Mouse (Mus musculus): Measurements from ENCODE around the gene Mmachc. TPM values are rescaled to one million over a fixed set of nuclear protein-coding genes. Genes with fewer than 3 reads are reported as not detected.
"Not testable (repeated sequence)": the region's sequence is repeated elsewhere in the genome, so short reads cannot be mapped to it uniquely, and the experiment has no call there.

Gene Mmachc
- polyA plus RNA-seq, 1 experiment from 2014 or later = 33.9 TPM

DNA sequence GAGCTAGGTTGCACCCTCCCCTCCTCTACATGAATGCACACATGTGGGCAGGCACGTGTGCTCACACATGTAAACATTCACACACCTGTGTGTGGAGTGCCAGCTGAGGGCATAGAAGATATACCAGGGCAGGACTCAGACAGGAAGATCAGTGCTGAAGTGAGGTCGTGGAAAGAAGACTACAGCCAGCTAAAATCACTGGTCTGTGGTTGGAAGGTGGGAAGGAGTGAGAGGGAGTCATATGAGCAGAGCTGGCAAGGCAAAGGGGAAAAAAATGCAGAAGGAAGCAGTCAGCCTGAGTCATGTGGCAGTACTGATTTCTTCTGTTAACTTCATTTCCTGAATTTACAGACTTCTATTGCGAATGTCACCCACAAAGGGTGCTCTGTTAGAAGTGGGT lies 40.1 kb downstream of the Mmachc start:
- DNase-seq (ENCODE audit: low spot score) (no peak), ATAC-seq (replicated peaks; ENCODE audit: low FRiP score) (no peak)
- Histone ChIP-seq H3K4me1 (replicated peaks; ENCODE audit: control insufficient read depth, insufficient read depth, low read length) (no peaks in the 10 kb centered on the region), H3K27me3 (ENCODE audit: control insufficient read depth, insufficient read depth, low read length) (no peaks in the 10 kb centered on the region), H3K9ac (ENCODE audit: low read length) (no peak overlapping the region), H3K27ac (ENCODE audit: low read depth, low read length) (no peak overlapping the region), H3K9me3 (ENCODE audit: control insufficient read depth, low read length) (no peaks in the 10 kb centered on the region), H3K4me3 (ENCODE audit: low read depth, low read length) (no peak overlapping the region), H3K36me3 (ENCODE audit: control insufficient read depth, insufficient read depth, low read length) (no peaks in the 10 kb centered on the region), H3K4me2 (ENCODE audit: low read depth, low read length, severe bottlenecking) (no peak overlapping the region)
- 67% methylated on average over 3 of the region's 3 CpGs for WGBS

DNA sequence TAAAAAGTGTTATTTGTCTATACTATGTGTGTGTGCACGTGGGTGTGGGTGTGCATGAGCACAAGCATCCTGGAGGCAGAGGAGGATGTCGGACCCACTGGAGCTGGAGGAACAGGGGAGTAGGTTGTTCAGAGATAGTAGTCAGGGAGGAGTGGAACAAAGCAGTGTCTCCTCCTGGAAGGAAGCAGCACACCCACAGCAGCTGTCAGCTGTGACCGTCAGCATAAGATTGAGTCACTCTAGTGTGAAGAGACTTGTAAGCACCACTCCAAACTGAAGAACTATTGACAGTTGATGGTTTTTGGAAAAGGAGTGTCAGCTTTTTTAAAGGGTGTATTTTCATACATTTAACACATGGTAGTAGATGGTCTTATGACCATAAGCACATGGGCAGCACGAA lies 41.6 kb downstream of the Mmachc start:
- Histone ChIP-seq H3K27me3 (ENCODE audit: control insufficient read depth, insufficient read depth, low read length) (no peaks in the 10 kb centered on the region), H3K9me3 (ENCODE audit: control insufficient read depth, low read length) (no peaks in the 10 kb centered on the region), H3K4me1 (replicated peaks; ENCODE audit: control insufficient read depth, insufficient read depth, low read length) (no peaks in the 10 kb centered on the region), H3K4me2 (ENCODE audit: low read depth, low read length, severe bottlenecking) (no peak overlapping the region), H3K36me3 (ENCODE audit: control insufficient read depth, insufficient read depth, low read length) (no peaks in the 10 kb centered on the region), H3K27ac (ENCODE audit: low read depth, low read length) (no peak overlapping the region), H3K4me3 (ENCODE audit: low read depth, low read length) (no peak overlapping the region), H3K9ac (ENCODE audit: low read length) (no peak overlapping the region)
- DNase-seq (ENCODE audit: low spot score) (no peak), ATAC-seq (replicated peaks; ENCODE audit: low FRiP score) (no peak)
- WGBS = 73% methylated on average over 4 of the region's 4 CpGs

DNA sequence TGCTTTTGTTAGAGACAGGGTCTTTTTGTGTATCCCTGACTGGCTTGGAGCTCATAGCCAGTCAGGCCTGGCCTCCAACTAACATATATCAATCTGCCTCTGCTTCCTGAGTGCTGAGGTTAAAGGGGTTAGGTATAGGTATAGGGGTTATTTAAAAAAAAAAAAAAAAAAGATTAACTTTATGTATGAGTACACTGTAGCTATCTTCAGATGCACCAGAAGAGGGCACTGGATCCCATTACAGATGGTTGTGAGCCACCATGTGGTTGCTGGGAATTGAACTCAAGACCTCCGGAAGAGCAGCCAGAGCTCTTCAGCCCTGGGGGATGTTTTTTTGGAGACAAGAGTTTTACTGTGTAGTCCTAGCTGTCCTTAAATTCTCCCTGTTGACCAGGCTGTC lies 46.2 kb downstream of the Mmachc start:
- Histone ChIP-seq H3K9me3 (ENCODE audit: control insufficient read depth, low read length) (no peaks in the 10 kb centered on the region), H3K4me2 (ENCODE audit: low read depth, low read length, severe bottlenecking) (no peak overlapping the region), H3K4me3 (ENCODE audit: low read depth, low read length) (no peak overlapping the region), H3K36me3 (ENCODE audit: control insufficient read depth, insufficient read depth, low read length) (no peaks in the 10 kb centered on the region), H3K27ac (ENCODE audit: low read depth, low read length) (no peak overlapping the region), H3K27me3 (ENCODE audit: control insufficient read depth, insufficient read depth, low read length) (no peaks in the 10 kb centered on the region), H3K9ac (ENCODE audit: low read length) (no peak overlapping the region), H3K4me1 (replicated peaks; ENCODE audit: control insufficient read depth, insufficient read depth, low read length) (no peaks in the 10 kb centered on the region)
- 88% methylated on average over 1 of the region's 1 CpGs for WGBS
- ATAC-seq (replicated peaks; ENCODE audit: low FRiP score) (no peak), DNase-seq (ENCODE audit: low spot score) (no peak)

DNA sequence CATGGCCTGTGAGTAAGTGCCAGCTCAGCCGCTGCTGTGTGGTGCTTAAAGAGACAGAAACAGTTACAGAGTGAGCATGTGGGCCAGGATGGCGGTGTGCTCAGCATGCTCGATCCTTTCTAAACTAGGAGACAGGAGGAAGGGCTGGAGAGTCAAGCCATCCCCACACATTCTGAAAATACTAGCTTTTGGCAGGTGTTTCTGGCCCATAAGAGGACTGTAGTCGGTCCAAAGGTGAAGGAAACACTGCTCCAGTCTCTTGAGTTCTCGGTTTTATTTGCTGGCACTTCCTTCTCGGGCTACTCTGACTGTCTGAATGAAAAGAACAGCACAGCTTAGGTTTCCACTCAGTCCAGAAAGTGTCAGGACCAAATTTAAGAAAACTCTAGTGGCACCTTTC lies 47.4 kb downstream of the Mmachc start:
- no peak for ATAC-seq (replicated peaks; ENCODE audit: low FRiP score)
- WGBS = 81% methylated on average over 6 of the region's 6 CpGs
- Histone ChIP-seq H3K4me3 (ENCODE audit: low read depth, low read length) (no peak overlapping the region), H3K27me3 (ENCODE audit: control insufficient read depth, insufficient read depth, low read length) (no peaks in the 10 kb centered on the region), H3K9me3 (ENCODE audit: control insufficient read depth, low read length) (no peaks in the 10 kb centered on the region), H3K4me1 (replicated peaks; ENCODE audit: control insufficient read depth, insufficient read depth, low read length) (no peaks in the 10 kb centered on the region), H3K9ac (ENCODE audit: low read length) (no peak overlapping the region), H3K27ac (ENCODE audit: low read depth, low read length) (no peak overlapping the region), H3K4me2 (ENCODE audit: low read depth, low read length, severe bottlenecking) (no peak overlapping the region), H3K36me3 (ENCODE audit: control insufficient read depth, insufficient read depth, low read length) (no peaks in the 10 kb centered on the region)
- no peak for DNase-seq (ENCODE audit: low spot score)

DNA sequence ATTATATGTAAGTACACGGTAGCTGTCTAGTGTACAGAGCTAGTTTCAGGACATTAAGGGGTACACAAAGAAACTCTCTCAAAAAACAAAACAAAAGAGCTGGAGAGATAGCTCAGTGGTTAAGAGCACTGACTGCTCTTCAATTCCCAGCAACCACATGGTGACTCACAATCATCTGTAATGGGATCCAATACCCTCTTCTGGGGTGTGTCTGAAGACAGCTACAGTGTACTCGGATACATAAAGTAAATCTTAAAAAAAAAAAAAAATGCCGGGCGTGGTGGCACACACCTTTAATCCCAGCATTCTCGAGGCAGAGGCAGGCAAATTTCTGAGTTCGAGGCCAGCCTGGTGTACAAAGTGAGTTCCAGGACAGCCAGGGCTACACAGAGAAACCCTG lies 48.3 kb downstream of the Mmachc start:
- WGBS = 91% methylated on average over 6 of the region's 6 CpGs
- H3K36me3 ChIP-seq (ENCODE audit: control insufficient read depth, insufficient read depth, low read length); H3K4me1 ChIP-seq (replicated peaks; ENCODE audit: control insufficient read depth, insufficient read depth, low read length); H3K4me2 ChIP-seq (ENCODE audit: low read depth, low read length, severe bottlenecking); H3K4me3 ChIP-seq (ENCODE audit: low read depth, low read length); DNase-seq (ENCODE audit: low spot score); ATAC-seq (replicated peaks; ENCODE audit: low FRiP score); H3K27me3 ChIP-seq (ENCODE audit: control insufficient read depth, insufficient read depth, low read length); H3K9me3 ChIP-seq (ENCODE audit: control insufficient read depth, low read length); H3K27ac ChIP-seq (ENCODE audit: low read depth, low read length); H3K9ac ChIP-seq (ENCODE audit: low read length): not testable (repeated sequence)

DNA sequence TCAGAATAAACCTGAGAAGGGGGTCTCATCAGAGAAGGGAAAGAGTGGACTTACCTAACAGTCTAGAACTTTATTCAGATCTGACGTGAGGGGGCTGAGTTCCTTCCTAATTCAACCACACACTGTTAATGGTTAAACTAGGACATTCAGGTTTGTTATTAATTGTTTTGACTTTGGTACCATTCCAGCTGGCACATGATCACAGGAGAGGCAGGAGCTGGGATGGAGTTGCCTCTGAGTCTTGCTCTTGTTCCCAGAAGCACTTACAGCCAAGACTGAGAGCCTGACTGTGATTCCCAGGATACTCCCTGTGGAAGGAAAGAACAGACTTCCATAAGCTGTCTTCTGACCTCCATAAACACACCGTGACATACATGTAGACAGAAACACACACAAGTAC lies 48.7 kb downstream of the Mmachc start:
- H3K36me3 ChIP-seq (ENCODE audit: control insufficient read depth, insufficient read depth, low read length) = no peaks in the 10 kb centered on the region
- H3K27me3 ChIP-seq (ENCODE audit: control insufficient read depth, insufficient read depth, low read length) = no peaks in the 10 kb centered on the region
- H3K27ac ChIP-seq (ENCODE audit: low read depth, low read length) = no peak overlapping the region
- no peaks in the 10 kb centered on the region for H3K9me3 ChIP-seq (ENCODE audit: control insufficient read depth, low read length)
- ATAC-seq (replicated peaks; ENCODE audit: low FRiP score) = no peak
- H3K4me2 ChIP-seq (ENCODE audit: low read depth, low read length, severe bottlenecking) = no peak overlapping the region
- no peak overlapping the region for H3K9ac ChIP-seq (ENCODE audit: low read length)
- no peak for DNase-seq (ENCODE audit: low spot score)
- no peak overlapping the region for H3K4me3 ChIP-seq (ENCODE audit: low read depth, low read length)
- no peaks in the 10 kb centered on the region for H3K4me1 ChIP-seq (replicated peaks; ENCODE audit: control insufficient read depth, insufficient read depth, low read length)
- WGBS = 85% methylated on average over 2 of the region's 2 CpGs

DNA sequence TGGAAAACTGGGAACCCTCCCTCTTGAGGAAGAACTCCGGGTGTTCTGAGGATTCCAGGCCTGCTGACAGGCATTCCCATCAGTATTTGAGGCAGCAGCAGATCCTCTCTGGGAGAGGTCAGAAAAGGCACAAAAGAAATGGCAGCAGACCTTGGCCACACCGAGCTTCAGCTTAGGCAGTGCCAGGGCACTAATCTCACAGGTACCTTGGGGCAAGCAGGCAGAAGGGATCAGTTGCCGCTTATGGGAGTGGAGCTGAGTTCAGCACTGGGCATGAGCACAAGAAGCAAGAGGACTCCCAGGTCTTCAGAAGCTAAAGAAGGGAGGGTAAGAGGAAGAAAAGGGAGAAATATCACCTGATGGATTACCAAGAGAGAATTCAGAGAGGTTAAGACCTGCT lies 50.2 kb downstream of the Mmachc start:
- H3K4me3 ChIP-seq (ENCODE audit: low read depth, low read length) = no peak overlapping the region
- no peaks in the 10 kb centered on the region for H3K9me3 ChIP-seq (ENCODE audit: control insufficient read depth, low read length)
- ATAC-seq (replicated peaks; ENCODE audit: low FRiP score) (no peak), DNase-seq (ENCODE audit: low spot score) (no peak)
- H3K27ac ChIP-seq (ENCODE audit: low read depth, low read length) = no peak overlapping the region
- no peaks in the 10 kb centered on the region for H3K36me3 ChIP-seq (ENCODE audit: control insufficient read depth, insufficient read depth, low read length)
- WGBS = 39% methylated on average over 3 of the region's 3 CpGs
- H3K4me2 ChIP-seq (ENCODE audit: low read depth, low read length, severe bottlenecking) = no peak overlapping the region
- no peaks in the 10 kb centered on the region for H3K4me1 ChIP-seq (replicated peaks; ENCODE audit: control insufficient read depth, insufficient read depth, low read length)
- H3K9ac ChIP-seq (ENCODE audit: low read length) = no peak overlapping the region
- H3K27me3 ChIP-seq (ENCODE audit: control insufficient read depth, insufficient read depth, low read length) = no peaks in the 10 kb centered on the region

DNA sequence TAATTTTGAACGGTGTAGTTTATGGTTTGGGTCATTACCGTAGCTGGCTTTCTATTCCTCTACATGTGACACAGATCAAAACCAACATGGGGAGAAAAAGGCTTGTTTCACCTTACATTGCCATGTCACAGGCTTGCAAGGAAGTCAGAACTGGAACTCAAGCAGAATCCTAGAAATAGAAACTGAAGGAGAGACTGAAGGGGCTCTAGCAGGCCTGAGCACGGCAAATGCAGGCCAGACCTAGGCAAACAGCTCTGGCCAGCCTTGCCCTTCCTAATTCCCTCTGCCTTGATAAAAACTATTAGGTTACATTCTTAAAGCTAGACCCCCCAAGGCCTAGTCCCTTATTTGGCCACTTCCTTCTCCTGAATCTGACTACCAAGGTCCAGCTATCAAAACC lies 52.5 kb downstream of the Mmachc start:
- H3K4me3 ChIP-seq (ENCODE audit: low read depth, low read length) = no peak overlapping the region
- ATAC-seq (replicated peaks; ENCODE audit: low FRiP score) = no peak
- H3K4me1 ChIP-seq (replicated peaks; ENCODE audit: control insufficient read depth, insufficient read depth, low read length) = no peaks in the 10 kb centered on the region
- DNase-seq (ENCODE audit: low spot score) = no peak
- no peaks in the 10 kb centered on the region for H3K36me3 ChIP-seq (ENCODE audit: control insufficient read depth, insufficient read depth, low read length)
- H3K9me3 ChIP-seq (ENCODE audit: control insufficient read depth, low read length) = no peaks in the 10 kb centered on the region
- H3K27me3 ChIP-seq (ENCODE audit: control insufficient read depth, insufficient read depth, low read length) = no peaks in the 10 kb centered on the region
- no peak overlapping the region for H3K27ac ChIP-seq (ENCODE audit: low read depth, low read length)
- H3K4me2 ChIP-seq (ENCODE audit: low read depth, low read length, severe bottlenecking) = no peak overlapping the region
- WGBS = 72% methylated on average over 3 of the region's 3 CpGs
- H3K9ac ChIP-seq (ENCODE audit: low read length) = no peak overlapping the region

DNA sequence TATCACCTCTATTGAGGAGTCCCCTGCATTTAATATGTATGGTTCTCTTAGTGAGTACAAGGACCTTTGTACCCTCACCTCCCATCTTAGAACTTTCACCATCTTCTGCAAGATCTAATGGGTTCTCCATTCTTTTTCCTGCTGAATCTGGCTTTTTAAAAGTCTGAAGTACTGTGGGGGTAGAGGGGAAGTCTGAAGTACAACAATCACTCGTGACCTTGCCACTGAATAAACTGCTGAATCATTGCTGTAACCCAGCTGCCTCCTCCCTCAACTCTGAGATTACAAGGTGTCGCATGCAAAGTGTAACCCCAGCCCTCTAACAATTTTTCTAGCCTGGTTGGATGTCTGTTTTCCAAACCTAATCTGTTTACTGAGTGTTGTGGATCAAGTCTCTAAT lies 53.1 kb downstream of the Mmachc start:
- H3K27me3 ChIP-seq (ENCODE audit: control insufficient read depth, insufficient read depth, low read length) = no peaks in the 10 kb centered on the region
- WGBS = 77% methylated on average over 2 of the region's 2 CpGs
- H3K9ac ChIP-seq (ENCODE audit: low read length) = no peak overlapping the region
- peaks cover 3% of the 10 kb centered on the region for H3K4me1 ChIP-seq (replicated peaks; ENCODE audit: control insufficient read depth, insufficient read depth, low read length)
- no peaks in the 10 kb centered on the region for H3K36me3 ChIP-seq (ENCODE audit: control insufficient read depth, insufficient read depth, low read length)
- H3K4me3 ChIP-seq (ENCODE audit: low read depth, low read length) = no peak overlapping the region
- no peak for ATAC-seq (replicated peaks; ENCODE audit: low FRiP score)
- H3K27ac ChIP-seq (ENCODE audit: low read depth, low read length) = no peak overlapping the region
- no peak overlapping the region for H3K4me2 ChIP-seq (ENCODE audit: low read depth, low read length, severe bottlenecking)
- no peak for DNase-seq (ENCODE audit: low spot score)
- H3K9me3 ChIP-seq (ENCODE audit: control insufficient read depth, low read length) = no peaks in the 10 kb centered on the region
